Mouse (Mus musculus) cerebellum, adult 8-10 months (tissue): Measurements from ENCODE around the gene Gapdh.
"Not testable (repeated sequence)": the region's sequence is repeated elsewhere in the genome, so short reads cannot be mapped to it uniquely, and the experiment has no call there.

Experiments used
- DNase-seq: peaks from one replicate; pipeline ENCODE4 v3.0.0; 2022

The Gapdh gene

GRCm38 (mm10) chr6:125166861-125167650 is 789 bp upstream of the Gapdh start:
- DNase-seq = no peak

GRCm38 (mm10) chr6:125165328-125165891 is 857 bp downstream of the Gapdh start:
- peak; percentile 98 for DNase-seq

GRCm38 (mm10) chr6:125164672-125165327 is 1.5 kb downstream of the Gapdh start:
- DNase-seq = peak; percentile 67

- no peak for DNase-seq
Measured at GRCm38 (mm10) chr6:125163801-125164657, 2.2 kb downstream of the Gapdh start.

GRCm38 (mm10) chr6:125162615-125163305 is 3.5 kb downstream of the Gapdh start:
- not testable (repeated sequence) for DNase-seq

- DNase-seq = peak; percentile 66
Measured at GRCm38 (mm10) chr6:125161971-125162370, 4.3 kb downstream of the Gapdh start.

GRCm38 (mm10) chr6:125160854-125161760 is 5.2 kb downstream of the Gapdh start:
- no peak for DNase-seq

GRCm38 (mm10) chr6:125160558-125160853 is 5.8 kb downstream of the Gapdh start:
- no peak for DNase-seq

GRCm38 (mm10) chr6:125159773-125160557 is 6.3 kb downstream of the Gapdh start:
- DNase-seq = no peak

GRCm38 (mm10) chr6:125158944-125159492 is 7.2 kb downstream of the Gapdh start:
- no peak for DNase-seq

GRCm38 (mm10) chr6:125156903-125157614 is 9.2 kb downstream of the Gapdh start:
- no peak for DNase-seq

- DNase-seq = no peak
Measured at GRCm38 (mm10) chr6:125156491-125156890, 9.8 kb downstream of the Gapdh start.

- DNase-seq = no peak
Measured at GRCm38 (mm10) chr6:125155262-125155661, 11.0 kb downstream of the Gapdh start.

- DNase-seq = no peak
Measured at GRCm38 (mm10) chr6:125154550-125154949, 11.7 kb downstream of the Gapdh start.

- no peak for DNase-seq
Measured at GRCm38 (mm10) chr6:125153682-125154081, 12.6 kb downstream of the Gapdh start.

- DNase-seq = no peak
Measured at GRCm38 (mm10) chr6:125153018-125153389, 13.3 kb downstream of the Gapdh start.

- no peak for DNase-seq
Measured at GRCm38 (mm10) chr6:125152212-125153017, 13.9 kb downstream of the Gapdh start.

- no peak for DNase-seq
Measured at GRCm38 (mm10) chr6:125149569-125149950, 16.7 kb downstream of the Gapdh start.
